Mouse (Mus musculus) MEL (cell line): Measurements from ENCODE around the gene Ccdc142. TPM values are rescaled to one million over a fixed set of nuclear protein-coding genes. Genes with fewer than 3 reads are reported as not detected.

ENCODE experiments used
- DNase-seq: peaks from one replicate; pipeline ENCODE4 v3.0.0; 2011; ENCODE audit warnings: low read depth, low spot score
- H3K27ac ChIP-seq: 2 replicates; pipeline ENCODE4 v1.5.1; 2012; ENCODE audit warnings: low read depth, mild to moderate bottlenecking, control low read depth, low read length, moderate library complexity; ENCODE audit not compliant: control insufficient read depth
- H3K27me3 ChIP-seq, 2 experiments: fragments of 150-350 bp in 1 of 2; sonication (generic) in 1 of 2; 2 replicates each; pipeline ENCODE4 v1.6.1; 2012; ENCODE audit warnings: low read length in 2 of 2, mild to moderate bottlenecking in 2 of 2, improper control_type of control experiment in 1 of 2, moderate library complexity in 1 of 2; ENCODE audit not compliant: insufficient read depth in 2 of 2, control insufficient read depth in 1 of 2
- H3K36me3 ChIP-seq, 2 experiments: 2 replicates each; pipeline ENCODE4 v1.6.1; 2012 to 2014; ENCODE audit warnings: low read length in 2 of 2, improper control_type of control experiment in 1 of 2, inconsistent platforms in 1 of 2, mild to moderate bottlenecking in 1 of 2; ENCODE audit not compliant: insufficient read depth in 2 of 2, control insufficient read depth in 1 of 2
- H3K4me1 ChIP-seq, 2 experiments: fragments of 150-350 bp in 1 of 2; sonication (generic) in 1 of 2; 2 replicates each; pipeline ENCODE4 v1.6.1; 2012; ENCODE audit warnings: low read length in 2 of 2, improper control_type of control experiment in 1 of 2, mild to moderate bottlenecking in 1 of 2; ENCODE audit not compliant: insufficient read depth in 2 of 2, control insufficient read depth in 1 of 2
- H3K4me3 ChIP-seq, 2 experiments: fragments of 150-350 bp in 1 of 2; sonication (generic) in 1 of 2; 2 replicates each; pipeline ENCODE4 v1.5.1; 2012; ENCODE audit warnings: low read depth in 2 of 2, low read length in 2 of 2, mild to moderate bottlenecking in 2 of 2, moderate library complexity in 2 of 2, control low read depth in 1 of 2, improper control_type of control experiment in 1 of 2; ENCODE audit not compliant: control insufficient read depth in 1 of 2, insufficient read depth in 1 of 2
- H3K79me2 ChIP-seq: 2 replicates; pipeline ENCODE4 v1.6.1; 2012; ENCODE audit warnings: mild to moderate bottlenecking, low read length, moderate library complexity; ENCODE audit not compliant: control insufficient read depth, poor library complexity, insufficient read depth
- H3K9ac ChIP-seq: 2 replicates; pipeline ENCODE4 v1.6.1; 2012; ENCODE audit warnings: low read depth, mild to moderate bottlenecking, control low read depth, low read length, moderate library complexity; ENCODE audit not compliant: control insufficient read depth, poor library complexity, severe bottlenecking
- H3K9me3 ChIP-seq: fragments of 150-350 bp; sonication (generic); replicated peaks from 2 replicates; pipeline ENCODE4 v1.6.1; 2012; ENCODE audit warnings: mild to moderate bottlenecking, low read length, improper control_type of control experiment, moderate library complexity; ENCODE audit not compliant: insufficient read depth
- BHLHE40 ChIP-seq: IDR thresholded peaks from 2 replicates; pipeline ENCODE4 v1.6.1; 2012; ENCODE audit warnings: low read depth, mild to moderate bottlenecking, inconsistent platforms, low read length, improper control_type of control experiment, borderline replicate concordance
- CTCF ChIP-seq, 3 experiments: IDR thresholded peaks in 2 of 3; conservative IDR thresholded peaks in 1 of 3; 2 replicates each; pipeline ENCODE4 v1.5.1; 2011 to 2012; ENCODE audit warnings: low read length in 3 of 3, low read depth in 2 of 3, mild to moderate bottlenecking in 2 of 3, improper control_type of control experiment in 1 of 3, inconsistent platforms in 1 of 3, mixed read lengths in 1 of 3, moderate library complexity in 1 of 3; ENCODE audit not compliant: control insufficient read depth in 1 of 3, insufficient read depth in 1 of 3, poor library complexity in 1 of 3, severe bottlenecking in 1 of 3
- E2F4 ChIP-seq: IDR thresholded peaks from 2 replicates; pipeline ENCODE4 v1.6.1; 2011; ENCODE audit warnings: low read depth, low read length, improper control_type of control experiment, borderline replicate concordance
- ELF1 ChIP-seq: IDR thresholded peaks from 2 replicates; pipeline ENCODE4 v1.6.1; 2014; ENCODE audit warnings: low read depth, mild to moderate bottlenecking, inconsistent platforms, low read length, improper control_type of control experiment, moderate library complexity
- ETS1 ChIP-seq: IDR thresholded peaks from 2 replicates; pipeline ENCODE4 v1.6.1; 2012; ENCODE audit warnings: low read depth, mild to moderate bottlenecking, inconsistent platforms, low read length, improper control_type of control experiment, moderate library complexity
- GABPA ChIP-seq: IDR thresholded peaks from 2 replicates; pipeline ENCODE4 v1.6.1; 2012; ENCODE audit warnings: low read depth, mild to moderate bottlenecking, inconsistent platforms, low read length, improper control_type of control experiment, moderate library complexity
- GATA1 ChIP-seq: IDR thresholded peaks from 2 replicates; pipeline ENCODE4 v1.6.1; 2011; ENCODE audit warnings: low read depth, low read length, improper control_type of control experiment
- MAFK ChIP-seq: IDR thresholded peaks from 2 replicates; pipeline ENCODE4 v1.6.1; 2011; ENCODE audit warnings: low read depth, mild to moderate bottlenecking, low read length, improper control_type of control experiment, borderline replicate concordance
- MAZ ChIP-seq: IDR thresholded peaks from 2 replicates; pipeline ENCODE4 v1.6.1; 2012; ENCODE audit warnings: low read depth, mild to moderate bottlenecking, inconsistent platforms, low read length, improper control_type of control experiment
- MEF2A ChIP-seq: IDR thresholded peaks from 2 replicates; pipeline ENCODE4 v1.6.1; 2014; ENCODE audit warnings: low read depth, mild to moderate bottlenecking, inconsistent platforms, low read length, improper control_type of control experiment; ENCODE audit not compliant: poor library complexity, insufficient replicate concordance, severe bottlenecking; ENCODE audit errors: extremely low read depth
- MXI1 ChIP-seq: IDR thresholded peaks from 2 replicates; pipeline ENCODE4 v1.6.1; 2011; ENCODE audit warnings: mild to moderate bottlenecking, low read depth, low read length, improper control_type of control experiment
- MYC ChIP-seq: IDR thresholded peaks from 2 replicates; pipeline ENCODE4 v1.6.1; 2011; ENCODE audit warnings: low read depth, mild to moderate bottlenecking, low read length, improper control_type of control experiment, moderate library complexity
- NRF1 ChIP-seq: IDR thresholded peaks from 2 replicates; pipeline ENCODE4 v1.6.1; 2014; ENCODE audit warnings: low read depth, mild to moderate bottlenecking, inconsistent platforms, low read length, improper control_type of control experiment, moderate library complexity; ENCODE audit not compliant: poor library complexity, insufficient read depth, severe bottlenecking
- POLR2AphosphoS2 ChIP-seq: IDR thresholded peaks from 2 replicates; pipeline ENCODE4 v1.6.1; 2011; ENCODE audit warnings: low read length, improper control_type of control experiment
- RAD21 ChIP-seq: IDR thresholded peaks from 2 replicates; pipeline ENCODE4 v1.6.1; 2011; ENCODE audit warnings: mild to moderate bottlenecking, low read depth, low read length, improper control_type of control experiment
- SMC3 ChIP-seq: IDR thresholded peaks from 2 replicates; pipeline ENCODE4 v1.6.1; 2011; ENCODE audit warnings: low read depth, low read length, improper control_type of control experiment
- TBP ChIP-seq: IDR thresholded peaks from 2 replicates; pipeline ENCODE4 v1.8.0; 2011; ENCODE audit warnings: low read depth, low read length, improper control_type of control experiment
- USF1 ChIP-seq: IDR thresholded peaks from 2 replicates; pipeline ENCODE4 v1.6.1; 2014; ENCODE audit warnings: low read depth, mild to moderate bottlenecking, inconsistent platforms, low read length, improper control_type of control experiment, moderate library complexity
- USF2 ChIP-seq, 2 experiments: IDR thresholded peaks; 2 replicates each; pipeline ENCODE4 v1.6.1; 2011 to 2012; ENCODE audit warnings: improper control_type of control experiment in 2 of 2, low read length in 2 of 2, borderline replicate concordance in 1 of 2, inconsistent platforms in 1 of 2, low read depth in 1 of 2, mild to moderate bottlenecking in 1 of 2; ENCODE audit not compliant: insufficient read depth in 1 of 2
- polyA plus RNA-seq, 2 experiments: library from polyadenylated mRNA; stranded (reverse) in 1 of 2; unstranded in 1 of 2; fragments of >175 nt in 1 of 2; fragments of >200 nt in 1 of 2; gene quantifications; 2 replicates each; pipeline versions ENCODE4 v1.2.1 to v1.2.4; 2012; ENCODE audit warnings: low replicate concordance in 2 of 2, low read depth in 1 of 2; ENCODE audit not compliant: insufficient read length in 2 of 2, insufficient read depth in 1 of 2, missing spikeins in 1 of 2
- total RNA-seq: library from RNA; depleted of rRNA; stranded (reverse); fragments of 300-350 nt; gene quantifications from 2 replicates; pipeline ENCODE4 v1.2.3, GENCODE M21; 2012

Gene Ccdc142
- total and polyA plus RNA-seq, 3 experiments = 2.2 to 5.1 TPM; not detected in 1

GRCm38 (mm10) chr6:83078324-83078858, 23.0 kb upstream of the Ccdc142 start (continued):
- TF ChIP-seq ELF1 (peak; percentile 94), USF1 (peak; percentile 64), CTCF (IDR thresholded peaks at IDR 0.05 in 2 of 3, conservative IDR thresholded peaks at IDR 0.05 in 1 of 3; ENCODE audit: control insufficient read depth in 1 of 3, insufficient read depth in 1 of 3, low read depth in 2 of 3, low read length in 3 of 3, poor library complexity in 1 of 3, severe bottlenecking in 1 of 3) (peak in 2 of 3 experiments; percentile 43 to 51; a peak in 5 of 6 replicates)

DNA sequence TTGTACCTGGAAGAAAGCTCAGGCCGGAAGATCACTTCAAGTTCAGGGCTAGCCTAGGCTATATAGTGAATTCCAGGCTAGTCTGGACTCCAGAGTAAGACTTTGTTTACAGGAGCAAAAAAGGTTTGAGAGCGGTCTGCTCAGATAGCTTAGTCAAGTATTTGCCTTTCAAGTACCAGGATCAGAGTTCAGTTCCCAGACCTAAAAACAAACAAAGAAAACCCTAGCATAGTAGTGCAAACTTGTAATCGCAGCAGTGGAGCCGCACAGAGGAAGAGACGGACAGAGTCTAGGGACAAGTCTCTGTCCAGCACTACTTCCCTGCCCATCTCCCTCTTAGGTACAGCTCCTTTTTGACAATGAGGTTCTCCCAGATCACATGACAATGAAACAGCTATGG, 21.2 kb upstream of the Ccdc142 start:
- no peak overlapping the region for H3K27ac ChIP-seq
- H3K79me2 ChIP-seq = peaks cover 11% of the 10 kb centered on the region
- H3K9ac ChIP-seq = no peak overlapping the region
- no peak for DNase-seq
- peaks cover 0 to 9% of the 10 kb centered on the region in 2 experiments; a peak in 2 of 4 replicates for H3K36me3 ChIP-seq
- H3K4me1 ChIP-seq = peaks cover 0 to 13% of the 10 kb centered on the region in 2 experiments; a peak in 2 of 4 replicates
- no peak overlapping the region for H3K4me3 ChIP-seq
- H3K9me3 ChIP-seq = no peaks in the 10 kb centered on the region
- TF ChIP-seq RAD21 (no peak), MYC (no peak), MAFK (no peak), POLR2AphosphoS2 (no peak), GATA1 (no peak), ELF1 (no peak), GABPA (no peak), MAZ (no peak), MEF2A (no peak), E2F4 (no peak), USF2 (IDR thresholded peaks at IDR 0.05; ENCODE audit: borderline replicate concordance in 1 of 2, insufficient read depth in 1 of 2, low read depth in 1 of 2, low read length in 2 of 2) (no peak), USF1 (no peak), TBP (no peak), BHLHE40 (no peak), ETS1 (no peak), NRF1 (no peak), SMC3 (no peak), MXI1 (no peak)
- H3K27me3 ChIP-seq = no peaks in the 10 kb centered on the region
